Mouse (Mus musculus): ENCODE measurements around the gene Fndc1. TPM values are rescaled to one million over a fixed set of nuclear protein-coding genes. Genes with fewer than 3 reads are reported as not detected.

The Fndc1 gene
- polyA plus RNA-seq, 1 experiment from 2014 or later: 19.7 TPM

- POLR2A ChIA-PET: interaction anchor here (0.8 kb wide), 1 partner anchor 231 kb away, joined by 4 read pairs; no protein-coding TSS in a partner anchor
Observed at GRCm38 (mm10) chr17:7821553-7822186, 5.4 kb downstream of the Fndc1 start.

DNA sequence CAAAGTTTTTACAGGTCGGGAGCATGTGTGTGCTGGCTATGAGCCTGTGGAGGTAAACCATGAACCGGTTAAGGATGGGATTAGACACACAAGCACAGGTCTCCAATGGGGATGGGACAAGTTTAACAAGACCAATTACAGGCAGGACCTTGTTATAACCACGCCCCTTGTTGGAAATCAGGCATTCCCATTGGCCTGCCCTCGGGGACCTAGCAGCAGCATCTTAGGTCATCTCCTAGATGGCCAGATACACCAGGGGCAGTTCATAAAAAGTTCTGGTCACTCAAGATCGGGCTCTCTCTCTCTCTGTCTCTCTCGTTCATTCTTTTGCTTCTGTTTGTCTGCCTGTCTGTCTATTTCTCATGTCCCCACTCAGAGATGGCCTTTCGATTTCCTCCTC is 6.9 kb downstream of the Fndc1 start:
- DNase-seq (ENCODE audit: low read depth, low spot score): no peak
- ATAC-seq: no peak
- in situ Hi-C loops (cut with MboI; ENCODE audit: low pct_unique_long_range_greater_than_20kb): loop anchor here (5.0 kb wide), 1 partner anchor 223 kb away; no protein-coding TSS in a partner anchor
- POLR2A ChIA-PET: interaction anchor here (0.7 kb wide), 1 partner anchor 31 kb away, joined by 5 read pairs; no protein-coding TSS in a partner anchor
- TF ChIP-seq CTCF (IDR thresholded peaks at IDR 0.05): no peak
- no peaks in the 10 kb centered on the region for H3K27me3 ChIP-seq
- CTCF ChIA-PET: interaction anchor here (1.4 to 3.5 kb wide), 3 partner anchors 14 to 224 kb away, joined by 3 to 24 read pairs (median 3); no protein-coding TSS in a partner anchor

More at GRCm38 (mm10) chr17:7821553-7822186, 5.4 kb downstream of the Fndc1 start:
- DNase-seq (ENCODE audit: low read depth, low spot score) (no peak), ATAC-seq (no peak)
- in situ Hi-C loops (cut with MboI; ENCODE audit: low pct_unique_long_range_greater_than_20kb): loop anchor here (5.0 kb wide), 1 partner anchor 224 kb away; no protein-coding TSS in a partner anchor
- no peaks in the 10 kb centered on the region for H3K27me3 ChIP-seq
- CTCF ChIA-PET: interaction anchor here (0.8 to 3.5 kb wide), 22 partner anchors 10 to 379 kb away, joined by 3 to 24 read pairs (median 5); no protein-coding TSS in a partner anchor
- TF ChIP-seq CTCF (IDR thresholded peaks at IDR 0.05): peak; percentile 99

GRCm38 (mm10) chr17:7816602-7817001 is 10.5 kb downstream of the Fndc1 start:
- no peak for TF ChIP-seq CTCF (IDR thresholded peaks at IDR 0.05)
- ATAC-seq (no peak), DNase-seq (ENCODE audit: low read depth, low spot score) (no peak)
- POLR2A ChIA-PET: no interaction called here
- no peaks in the 10 kb centered on the region for H3K27me3 ChIP-seq
- CTCF ChIA-PET: interaction anchor here (1.1 kb wide), 1 partner anchor 368 kb away, joined by 4 read pairs; no protein-coding TSS in a partner anchor
- in situ Hi-C loops (cut with MboI; ENCODE audit: low pct_unique_long_range_greater_than_20kb): no loop called here

DNA sequence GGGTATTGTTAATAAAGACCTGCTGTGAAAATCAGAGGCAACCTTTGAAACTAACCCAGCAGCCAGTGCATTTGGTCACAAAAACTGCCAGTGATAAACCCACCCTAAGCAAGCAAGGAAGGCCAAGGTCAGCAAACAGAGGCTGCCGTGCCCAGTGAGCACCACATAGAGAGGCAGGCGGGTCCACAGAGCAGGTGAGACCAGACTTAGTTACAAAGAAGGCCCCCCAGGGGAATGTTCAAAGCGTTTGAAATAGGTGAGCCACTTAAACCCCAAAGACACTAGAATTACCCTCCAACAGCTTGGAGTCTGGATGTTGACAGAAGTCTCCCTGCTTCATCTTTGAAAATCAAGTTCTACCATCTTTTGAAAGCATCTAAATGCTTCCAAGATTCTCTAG is 12.7 kb downstream of the Fndc1 start:
- POLR2A ChIA-PET: no interaction called here
- DNase-seq (ENCODE audit: low read depth, low spot score) (no peak), ATAC-seq (no peak)
- no peak for TF ChIP-seq CTCF (IDR thresholded peaks at IDR 0.05)
- no peaks in the 10 kb centered on the region for H3K27me3 ChIP-seq
- in situ Hi-C loops (cut with MboI; ENCODE audit: low pct_unique_long_range_greater_than_20kb): no loop called here
- CTCF ChIA-PET: no interaction called here

DNA sequence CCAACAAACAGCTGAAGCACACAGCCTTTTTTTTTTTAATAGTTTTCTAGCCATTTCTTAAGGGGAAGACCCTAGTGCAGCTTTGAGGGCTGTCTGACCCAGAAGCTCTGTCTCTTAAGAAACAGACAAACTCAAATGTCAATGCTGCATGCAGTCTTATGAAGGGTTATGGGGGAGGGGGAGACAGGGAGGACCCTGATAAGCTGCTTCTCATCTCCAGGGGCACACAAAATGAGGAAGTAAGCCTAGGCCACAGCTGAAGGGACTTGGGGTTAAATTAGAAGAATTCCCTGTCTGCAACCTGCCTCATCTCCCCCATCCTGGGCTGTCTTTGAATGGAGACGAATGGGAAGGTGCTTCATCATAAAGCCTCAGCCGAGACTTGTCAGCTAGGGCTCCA is 19.1 kb downstream of the Fndc1 start:
- no peak for ATAC-seq
- TF ChIP-seq CTCF (IDR thresholded peaks at IDR 0.05): no peak
- no peaks in the 10 kb centered on the region for H3K27me3 ChIP-seq
- CTCF ChIA-PET: interaction anchor here (1.3 to 6.1 kb wide), 3 partner anchors 8 to 207 kb away, joined by 3 to 24 read pairs (median 4); no protein-coding TSS in a partner anchor
- POLR2A ChIA-PET: interaction anchor here (1.2 kb wide), 1 partner anchor 13 kb away, joined by 3 read pairs; no protein-coding TSS in a partner anchor
- DNase-seq (ENCODE audit: low read depth, low spot score): no peak
- in situ Hi-C loops (cut with MboI; ENCODE audit: low pct_unique_long_range_greater_than_20kb): no loop called here

DNA sequence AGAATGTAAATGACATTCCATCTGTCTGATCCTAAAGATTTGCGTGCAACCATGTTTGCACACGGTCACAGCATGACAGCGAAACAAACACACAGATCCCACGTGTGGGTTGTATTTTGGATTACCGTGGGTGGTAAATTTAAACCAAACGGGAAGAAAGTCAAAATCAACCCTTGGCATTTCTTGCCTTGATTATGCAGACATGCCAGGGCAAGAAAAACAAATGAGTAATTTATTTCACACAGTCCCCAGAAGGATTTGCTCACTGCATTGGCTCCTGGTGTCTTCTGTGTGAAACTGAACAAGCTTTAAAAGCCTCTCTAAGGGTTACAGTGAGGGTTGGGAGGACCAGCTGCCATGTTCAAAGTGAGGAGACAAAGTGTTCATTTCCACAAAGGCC is 22.0 kb downstream of the Fndc1 start:
- ATAC-seq: peak; percentile 66

DNA sequence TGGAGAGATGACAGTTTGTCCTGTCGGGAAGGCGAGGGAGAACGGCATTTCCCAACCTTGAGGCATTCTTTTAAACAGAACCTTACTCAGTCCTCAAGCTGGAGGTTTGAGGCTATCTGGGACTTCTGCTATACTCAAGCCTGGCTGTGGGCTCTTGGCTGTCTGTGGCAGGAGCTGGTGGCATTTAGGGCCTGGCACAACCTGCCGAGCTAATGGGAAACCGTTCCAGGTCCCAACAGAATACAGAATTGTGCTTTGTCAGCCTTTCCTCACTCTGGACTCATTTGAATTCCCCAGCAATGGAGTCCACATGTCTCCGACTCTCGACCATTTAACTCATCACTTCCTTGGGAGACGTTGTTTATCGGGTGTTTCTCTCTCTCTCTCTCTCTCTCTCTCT is 24.6 kb downstream of the Fndc1 start:
- DNase-seq (ENCODE audit: low read depth, low spot score) (no peak), ATAC-seq (no peak)
- no peak for TF ChIP-seq CTCF (IDR thresholded peaks at IDR 0.05)
- no peaks in the 10 kb centered on the region for H3K27me3 ChIP-seq
- POLR2A ChIA-PET: no interaction called here
- CTCF ChIA-PET: no interaction called here
- in situ Hi-C loops (cut with MboI; ENCODE audit: low pct_unique_long_range_greater_than_20kb): no loop called here

More for the DNA sequence above, 22.0 kb downstream of the Fndc1 start:
- in situ Hi-C loops (cut with MboI; ENCODE audit: low pct_unique_long_range_greater_than_20kb): no loop called here
- no peak for TF ChIP-seq CTCF (IDR thresholded peaks at IDR 0.05)
- peak; percentile 43 for DNase-seq (ENCODE audit: low read depth, low spot score)
- no peaks in the 10 kb centered on the region for H3K27me3 ChIP-seq
- POLR2A ChIA-PET: no interaction called here
- CTCF ChIA-PET: interaction anchor here (6.1 kb wide), 1 partner anchor 16 kb away, joined by 24 read pairs; no protein-coding TSS in a partner anchor

DNA sequence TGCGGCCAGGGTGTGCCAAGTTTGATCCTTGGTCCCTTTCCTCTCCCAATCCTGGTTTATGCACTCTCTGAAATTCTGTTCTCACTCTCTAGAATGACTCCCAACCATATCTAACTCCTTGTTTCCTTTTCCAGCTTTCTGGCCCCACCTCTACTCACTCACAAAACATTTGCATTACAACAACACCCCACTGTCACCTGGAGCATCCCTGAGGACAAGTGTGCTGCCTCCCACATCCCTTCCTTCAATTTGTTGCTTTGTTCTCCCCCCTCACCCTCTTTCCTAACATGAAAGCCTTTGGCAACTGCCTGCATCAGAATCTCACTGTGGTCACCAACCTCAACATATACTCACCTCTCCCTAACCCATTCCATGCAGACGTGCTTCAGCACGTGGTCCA is 27.2 kb downstream of the Fndc1 start:
- in situ Hi-C loops (cut with MboI; ENCODE audit: low pct_unique_long_range_greater_than_20kb): no loop called here
- no peak for TF ChIP-seq CTCF (IDR thresholded peaks at IDR 0.05)
- ATAC-seq (no peak), DNase-seq (ENCODE audit: low read depth, low spot score) (no peak)
- ChIA-PET CTCF (interaction anchor here (0.7 to 3.0 kb wide), 2 partner anchors 11 to 22 kb away, joined by 3 to 10 read pairs; no protein-coding TSS in a partner anchor), POLR2A (no interaction called here)
- H3K27me3 ChIP-seq: no peaks in the 10 kb centered on the region

DNA sequence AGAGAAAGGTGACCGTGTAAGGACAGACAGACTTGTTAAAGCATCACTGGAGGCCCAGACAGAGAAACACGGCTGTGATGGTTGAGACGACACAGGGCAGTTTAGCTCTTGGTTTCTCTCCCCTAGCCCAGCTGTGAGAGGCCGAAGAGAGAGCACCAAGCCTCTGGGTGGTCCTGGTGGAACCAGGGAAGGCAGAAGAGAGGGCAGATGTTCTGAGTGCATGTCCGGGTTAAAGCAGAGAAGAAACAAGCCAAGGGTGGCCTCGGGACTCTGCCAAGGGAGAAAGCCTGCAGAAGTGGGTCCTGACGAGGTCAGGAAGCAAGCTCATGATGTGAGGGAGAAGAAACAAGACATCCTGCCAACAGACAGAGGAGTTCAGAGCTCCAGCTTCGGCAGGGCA is 31.5 kb downstream of the Fndc1 start:
- no peak for TF ChIP-seq CTCF (IDR thresholded peaks at IDR 0.05)
- no peak for DNase-seq (ENCODE audit: low read depth, low spot score)
- in situ Hi-C loops (cut with MboI; ENCODE audit: low pct_unique_long_range_greater_than_20kb): no loop called here
- ChIA-PET POLR2A (no interaction called here), CTCF (interaction anchor here (2.6 kb wide), 1 partner anchor 26 kb away, joined by 8 read pairs; no protein-coding TSS in a partner anchor)
- ATAC-seq: peak; percentile 9
- H3K27me3 ChIP-seq: no peaks in the 10 kb centered on the region

DNA sequence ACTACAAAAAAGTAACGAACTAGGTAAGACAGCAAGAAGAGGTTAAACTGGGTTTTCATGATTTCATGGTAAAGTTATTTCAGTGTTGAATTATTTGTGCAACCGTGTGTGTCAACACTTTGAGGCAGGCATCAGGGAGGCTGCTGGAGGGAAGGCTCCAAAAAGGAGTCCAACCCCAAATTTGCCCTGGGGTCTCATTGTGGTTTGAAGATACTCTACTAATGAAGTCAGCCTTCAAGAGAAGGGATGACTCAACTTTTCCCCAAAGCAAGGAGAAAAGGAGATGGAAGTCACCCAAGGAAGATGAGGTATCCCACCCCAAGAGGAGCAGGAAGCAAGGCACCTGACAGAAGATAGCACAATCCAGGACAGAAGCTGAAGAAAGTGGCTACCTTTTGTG is 31.9 kb downstream of the Fndc1 start:
- in situ Hi-C loops (cut with MboI; ENCODE audit: low pct_unique_long_range_greater_than_20kb): no loop called here
- peak; percentile 96 for DNase-seq (ENCODE audit: low read depth, low spot score)
- CTCF ChIA-PET: interaction anchor here (2.6 kb wide), 1 partner anchor 26 kb away, joined by 8 read pairs; no protein-coding TSS in a partner anchor
- peak; percentile 70 for ATAC-seq
- no peaks in the 10 kb centered on the region for H3K27me3 ChIP-seq
- no peak for TF ChIP-seq CTCF (IDR thresholded peaks at IDR 0.05)
- POLR2A ChIA-PET: interaction anchor here (1.3 kb wide), 1 partner anchor 12 kb away, joined by 3 read pairs; no protein-coding TSS in a partner anchor

DNA sequence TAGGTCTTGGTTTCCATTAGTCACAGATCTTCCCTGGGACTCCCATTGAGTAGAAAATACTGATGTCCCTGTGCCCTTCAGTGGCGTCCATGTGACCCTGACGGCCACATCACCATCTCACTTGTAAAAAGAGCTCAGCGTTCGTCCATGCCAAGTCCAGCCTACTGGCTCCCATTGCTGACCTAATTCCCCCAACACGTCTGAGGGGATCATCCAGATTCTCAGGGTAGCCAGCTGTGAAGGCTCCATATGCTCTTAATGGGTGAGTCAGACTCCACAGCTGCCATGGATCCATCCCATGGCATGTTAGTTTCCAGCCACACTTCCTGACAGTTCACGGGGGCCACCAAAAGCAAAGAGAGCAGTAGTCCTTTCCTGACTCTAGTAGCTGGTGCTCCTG is 33.0 kb downstream of the Fndc1 start:
- no peaks in the 10 kb centered on the region for H3K27me3 ChIP-seq
- ChIA-PET POLR2A (interaction anchor here (1.3 kb wide), 1 partner anchor 13 kb away, joined by 3 read pairs; no protein-coding TSS in a partner anchor), CTCF (interaction anchor here (1.1 to 2.6 kb wide), 2 partner anchors 27 to 79 kb away, joined by 3 to 8 read pairs; no protein-coding TSS in a partner anchor)
- DNase-seq (ENCODE audit: low read depth, low spot score) (peak; percentile 61), ATAC-seq (peak; percentile 73)
- TF ChIP-seq CTCF (IDR thresholded peaks at IDR 0.05): no peak
- in situ Hi-C loops (cut with MboI; ENCODE audit: low pct_unique_long_range_greater_than_20kb): no loop called here

All from Patski (cell line).